Mouse (Mus musculus): ENCODE results near the gene Slmap. TPM values are rescaled to one million over a fixed set of nuclear protein-coding genes. Genes with fewer than 3 reads are reported as not detected.
A peak's percentile ranks its signal among the peaks of the same experiment; 100 is the strongest.
"Not testable (repeated sequence)": the region's sequence is repeated elsewhere in the genome, so short reads cannot be mapped to it uniquely, and the experiment has no call there.

Gene Slmap
- polyA plus RNA-seq, 1 experiment from 2014 or later = 15.0 TPM

DNA sequence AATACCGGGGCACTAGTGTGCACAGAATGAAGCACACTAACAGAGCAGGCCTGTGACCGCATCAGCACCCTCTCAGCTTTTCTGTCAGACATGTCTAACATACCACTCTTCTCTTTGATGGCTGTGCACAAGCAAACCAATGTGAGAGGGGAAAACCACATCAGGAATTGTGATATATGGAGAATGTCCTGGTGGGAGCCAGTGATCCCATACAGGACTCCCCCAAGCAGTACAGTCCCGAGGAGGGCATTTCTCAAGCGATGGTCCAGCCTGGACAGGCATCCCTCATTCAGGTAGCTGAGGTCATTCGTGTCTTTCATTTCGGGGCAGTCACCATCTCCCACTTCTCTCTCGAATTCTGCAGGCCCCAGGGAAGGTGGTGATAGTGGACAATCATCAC, 128.0 kb downstream of the Slmap start:
- H3K4me1 ChIP-seq = no peaks in the 10 kb centered on the region
- peaks cover 3% of the 10 kb centered on the region; the same call in 1 of the 2 replicates for H3K36me3 ChIP-seq (replicated peaks)
- 93% methylated on average over 7 of the region's 7 CpGs for WGBS
- no peaks in the 10 kb centered on the region for H3K27me3 ChIP-seq (ENCODE audit: poor library complexity, severe bottlenecking)
- no peaks in the 10 kb centered on the region for H3K9me3 ChIP-seq
- H3K4me3 ChIP-seq = no peak overlapping the region
- DNase-seq (ENCODE audit: extremely low spot score, low spot score) = no peak
- no peak overlapping the region for H3K27ac ChIP-seq

DNA sequence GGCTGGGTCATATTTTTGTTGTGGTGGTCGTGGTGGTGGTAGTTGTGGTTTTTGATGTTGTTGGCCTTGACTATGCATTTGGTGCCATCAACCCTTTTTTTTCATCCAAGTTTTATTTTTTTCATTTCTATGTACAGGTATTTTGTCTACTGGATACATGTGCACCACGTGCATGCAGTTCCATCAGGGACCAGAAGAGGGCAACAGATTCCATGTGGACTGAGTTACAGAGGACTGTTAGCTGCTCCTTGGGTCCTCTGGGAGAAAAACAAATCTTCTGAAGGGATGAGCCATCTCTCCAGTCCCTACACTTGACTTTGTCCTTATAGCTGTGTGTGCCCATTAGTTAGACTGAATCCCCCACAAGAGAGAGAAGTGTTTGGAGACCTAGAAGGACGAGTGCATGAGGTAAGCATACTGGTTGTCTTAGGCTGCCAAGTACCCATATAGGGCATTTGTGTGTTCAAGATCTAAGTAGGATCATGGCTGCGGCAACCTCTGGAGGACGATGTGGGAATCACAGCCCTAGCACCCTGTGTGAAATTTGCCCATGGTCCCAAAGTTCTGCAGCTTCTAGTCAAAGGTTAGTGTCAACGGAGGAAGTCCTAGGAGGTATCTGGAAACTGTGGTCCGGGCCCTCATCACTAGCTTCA, 136.1 kb downstream of the Slmap start:
- WGBS = 93% methylated on average over 7 of the region's 7 CpGs
- H3K36me3 ChIP-seq (replicated peaks) = peaks cover 11% of the 10 kb centered on the region
- H3K9me3 ChIP-seq = peaks cover 17% of the 10 kb centered on the region
- no peaks in the 10 kb centered on the region for H3K27me3 ChIP-seq (ENCODE audit: poor library complexity, severe bottlenecking)
- DNase-seq (ENCODE audit: extremely low spot score, low spot score) = no peak
- no peak overlapping the region for H3K27ac ChIP-seq
- H3K4me3 ChIP-seq = no peak overlapping the region
- no peaks in the 10 kb centered on the region for H3K4me1 ChIP-seq

DNA sequence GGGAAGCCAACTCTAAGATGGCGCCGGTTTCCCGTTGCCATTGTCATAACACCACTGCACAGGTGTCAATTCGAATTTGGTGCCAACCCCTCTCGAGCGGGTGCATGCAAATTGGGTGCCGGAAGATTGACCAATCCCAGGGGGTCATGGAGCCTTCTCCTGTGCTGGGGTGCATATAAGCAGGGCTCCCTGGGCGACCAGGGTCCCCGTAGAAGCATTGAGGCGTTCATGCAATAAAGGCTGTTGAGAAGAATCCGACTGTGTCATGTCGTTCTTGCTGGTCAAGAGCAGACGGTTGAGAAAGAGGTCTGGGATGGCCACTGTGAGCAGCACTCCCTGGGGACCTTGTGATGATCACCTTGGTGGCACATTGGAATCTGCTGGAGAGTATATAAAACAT, 142.9 kb downstream of the Slmap start:
- Histone ChIP-seq H3K4me1 (no peaks in the 10 kb centered on the region), H3K4me3 (no peak overlapping the region), H3K27me3 (ENCODE audit: poor library complexity, severe bottlenecking) (no peaks in the 10 kb centered on the region), H3K36me3 (replicated peaks) (peaks cover 7% of the 10 kb centered on the region), H3K27ac (no peak overlapping the region), H3K9me3 (peaks cover 12% of the 10 kb centered on the region)
- 93% methylated on average over 13 of the region's 13 CpGs for WGBS
- no peak for DNase-seq (ENCODE audit: extremely low spot score, low spot score)

DNA sequence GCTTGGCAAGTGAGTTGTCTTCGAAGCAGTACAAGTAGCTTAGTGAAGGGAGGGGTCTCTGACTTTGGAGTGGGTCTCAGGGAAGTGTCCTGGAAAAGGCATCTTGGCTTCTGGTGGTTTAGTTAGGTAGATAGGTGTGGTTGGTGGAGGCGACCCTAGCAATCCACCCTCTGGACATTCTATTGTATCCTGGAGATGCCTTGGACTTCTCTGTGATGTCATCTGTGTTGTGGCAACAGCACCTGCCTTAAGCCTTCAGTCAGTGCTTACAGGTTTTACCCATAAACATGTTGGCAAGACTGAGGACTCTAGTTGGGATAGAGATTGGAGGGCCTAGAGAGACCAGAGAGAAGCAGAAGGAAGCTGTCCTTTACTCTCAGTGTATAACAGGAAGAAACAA, 145.8 kb downstream of the Slmap start:
- H3K4me1 ChIP-seq; H3K4me3 ChIP-seq; H3K36me3 ChIP-seq (replicated peaks); H3K27ac ChIP-seq; H3K9me3 ChIP-seq; DNase-seq (ENCODE audit: extremely low spot score, low spot score); H3K27me3 ChIP-seq (ENCODE audit: poor library complexity, severe bottlenecking): not testable (repeated sequence)
- WGBS = 89% methylated on average over 2 of the region's 2 CpGs

DNA sequence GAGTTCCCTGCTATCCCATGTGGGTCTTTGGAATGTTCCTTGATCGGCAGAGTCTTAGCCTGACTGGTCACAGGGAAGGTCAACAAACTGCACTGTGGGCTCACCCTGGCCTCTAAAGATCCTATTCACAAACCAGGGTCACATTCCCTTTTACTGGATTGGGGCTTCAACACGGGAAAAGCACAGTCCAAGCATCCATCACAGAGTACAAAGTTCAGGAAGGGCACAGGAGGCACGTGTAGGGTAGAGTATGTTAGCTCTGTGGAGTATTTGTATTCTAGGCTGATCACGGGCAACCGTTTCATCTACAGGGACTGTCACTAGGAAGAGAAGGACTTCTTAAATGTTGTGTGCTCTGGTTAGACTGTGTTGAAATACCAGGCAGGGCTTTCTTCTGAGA, 147.7 kb downstream of the Slmap start:
- not testable (repeated sequence) for H3K36me3 ChIP-seq (replicated peaks); H3K27me3 ChIP-seq (ENCODE audit: poor library complexity, severe bottlenecking); DNase-seq (ENCODE audit: extremely low spot score, low spot score); H3K9me3 ChIP-seq; H3K4me3 ChIP-seq; H3K4me1 ChIP-seq; H3K27ac ChIP-seq
- WGBS = 78% methylated on average over 5 of the region's 5 CpGs

DNA sequence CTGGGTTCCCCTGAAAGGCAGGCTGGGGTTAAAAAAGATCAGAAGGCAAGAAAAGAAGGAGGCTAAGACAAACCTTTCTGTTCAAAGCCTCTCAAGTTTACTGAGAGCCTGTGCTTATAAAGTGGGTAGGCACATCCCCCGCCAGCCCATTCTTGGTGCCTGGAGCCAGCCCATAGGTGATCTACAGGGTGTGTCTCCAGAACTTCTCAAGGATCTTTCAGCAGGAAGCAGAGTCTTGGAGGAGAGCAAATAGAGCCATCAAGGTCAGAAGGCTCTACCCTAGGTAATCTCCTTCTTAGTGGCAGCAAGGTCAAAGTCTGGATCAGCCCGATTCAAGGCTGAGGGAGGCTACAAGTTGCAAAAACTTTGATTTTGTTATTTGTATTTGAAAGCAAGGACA, 149.1 kb downstream of the Slmap start:
- H3K4me1 ChIP-seq; H3K27ac ChIP-seq; H3K4me3 ChIP-seq; H3K36me3 ChIP-seq (replicated peaks); H3K9me3 ChIP-seq; DNase-seq (ENCODE audit: extremely low spot score, low spot score); H3K27me3 ChIP-seq (ENCODE audit: poor library complexity, severe bottlenecking): not testable (repeated sequence)
- WGBS = 91% methylated on average over 2 of the region's 2 CpGs

DNA sequence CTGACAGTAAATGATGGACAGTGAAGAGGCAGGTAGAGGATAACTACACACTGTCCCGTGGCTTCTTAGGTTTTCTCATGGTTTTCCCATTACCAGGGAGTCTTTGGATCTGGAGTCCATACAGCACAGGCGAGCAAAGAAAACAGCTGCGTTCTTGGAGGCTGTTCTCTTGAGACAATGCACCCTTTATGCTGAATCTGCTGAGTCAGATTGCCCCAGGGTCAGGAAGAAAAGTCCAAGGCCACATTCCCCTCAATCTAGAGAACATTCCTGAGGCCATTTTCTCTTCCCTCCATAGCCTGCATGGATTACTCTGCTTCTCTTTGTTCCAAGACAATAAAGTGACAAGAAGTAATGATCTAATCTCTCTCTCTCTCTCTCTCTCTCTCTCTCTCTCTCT, 155.7 kb downstream of the Slmap start:
- no peaks in the 10 kb centered on the region for H3K36me3 ChIP-seq (replicated peaks)
- peak; percentile 36 for DNase-seq (ENCODE audit: extremely low spot score, low spot score)
- WGBS = 47% methylated on average over 3 of the region's 3 CpGs

DNA sequence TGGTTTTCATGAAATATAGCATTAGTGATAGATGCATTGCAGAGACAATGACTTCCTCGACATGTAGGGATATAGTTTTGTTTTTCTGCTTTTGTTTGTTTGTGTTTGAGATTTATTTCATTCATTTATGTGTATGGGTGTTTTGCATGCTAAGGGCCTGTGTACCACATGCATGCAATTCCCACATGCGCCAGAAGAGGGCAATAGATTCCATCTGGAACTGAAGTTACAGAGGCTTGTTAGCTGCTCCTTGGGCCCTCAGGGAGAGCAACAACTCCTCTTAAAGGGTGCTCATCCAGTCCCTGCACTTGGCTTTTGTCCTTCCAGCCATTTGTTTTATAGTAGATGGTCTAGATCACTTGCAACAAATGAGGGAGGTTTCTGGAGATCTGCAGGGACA, 158.1 kb downstream of the Slmap start:
- DNase-seq (ENCODE audit: extremely low spot score, low spot score) = peak; percentile 72
- Histone ChIP-seq H3K4me1 (peaks cover 9% of the 10 kb centered on the region), H3K36me3 (replicated peaks) (no peaks in the 10 kb centered on the region), H3K27me3 (ENCODE audit: poor library complexity, severe bottlenecking) (no peaks in the 10 kb centered on the region), H3K27ac (no peak overlapping the region), H3K4me3 (no peak overlapping the region), H3K9me3 (no peaks in the 10 kb centered on the region)
- WGBS = 4% methylated on average over 2 of the region's 2 CpGs

More for the DNA sequence above, 155.7 kb downstream of the Slmap start:
- peaks cover 9% of the 10 kb centered on the region for H3K4me1 ChIP-seq
- 0 out of 2 replicates have a peak overlapping the region, but pooled peaks have one; percentile 25 for H3K27ac ChIP-seq
- no peak overlapping the region for H3K4me3 ChIP-seq
- H3K27me3 ChIP-seq (ENCODE audit: poor library complexity, severe bottlenecking) = no peaks in the 10 kb centered on the region
- H3K9me3 ChIP-seq = no peaks in the 10 kb centered on the region

Other genes starting within 250 kb of the Slmap start
- 30.5 and 31.2 TPM in 2 replicates for gene Dennd6a, start 38.9 kb upstream of the Slmap start, polyA plus RNA-seq (2016; fragmentation: Nextera tagmentation; extraction: Ambion mirVana)
- gene Arf4, start 103.1 kb upstream of the Slmap start, polyA plus RNA-seq (2016; fragmentation: Nextera tagmentation; extraction: Ambion mirVana) = 472 and 487 TPM in 2 replicates
- gene Pde12, start 135.0 kb upstream of the Slmap start, polyA plus RNA-seq (2016; fragmentation: Nextera tagmentation; extraction: Ambion mirVana) = 11.4 and 11.8 TPM in 2 replicates
- gene Dnah12, start 158.3 kb upstream of the Slmap start, polyA plus RNA-seq (2016; fragmentation: Nextera tagmentation; extraction: Ambion mirVana) = not detected in 2 replicates

All from forebrain, embryonic 10.5 days (tissue).